Mouse (Mus musculus) midbrain, embryonic 10.5 days (tissue): ENCODE data around the gene Nckipsd. TPM values are rescaled to one million over a fixed set of nuclear protein-coding genes. Genes with fewer than 3 reads are reported as not detected.
A peak's percentile ranks its signal among the peaks of the same experiment; 100 is the strongest.

Experiments
- DNase-seq: peaks from one replicate; pipeline ENCODE4 v3.0.0-alpha.2; 2017; ENCODE audit warnings: low spot score
- H3K27ac ChIP-seq: fragments of 300-500 bp; sonication (generic); replicated peaks from 2 replicates; pipeline ENCODE4 v1.5.1; 2016; ENCODE audit warnings: mild to moderate bottlenecking
- H3K27me3 ChIP-seq: fragments of 300-500 bp; sonication (generic); 2 replicates; pipeline ENCODE4 v1.6.1; 2016; ENCODE audit warnings: low read depth, mild to moderate bottlenecking; ENCODE audit not compliant: poor library complexity, severe bottlenecking
- H3K36me3 ChIP-seq: fragments of 300-500 bp; sonication (generic); 2 replicates; pipeline ENCODE4 v1.6.1; 2016; ENCODE audit warnings: mild to moderate bottlenecking, moderate library complexity
- H3K4me1 ChIP-seq: fragments of 300-500 bp; sonication (generic); 2 replicates; pipeline ENCODE4 v1.6.1; 2016
- H3K4me3 ChIP-seq: fragments of 300-500 bp; sonication (generic); 2 replicates; pipeline ENCODE4 v1.5.1; 2016; ENCODE audit warnings: mild to moderate bottlenecking, moderate library complexity
- H3K9me3 ChIP-seq: fragments of 300-500 bp; sonication (generic); replicated peaks from 2 replicates; pipeline ENCODE4 v1.6.1; 2016; ENCODE audit warnings: mild to moderate bottlenecking
- WGBS: fragments of 180-500 bp; shearing (Covaris S2); methylation state at CpG from one replicate; pipeline ENCODE4 v1.1.7; 2016; 5-methylcytosine and 5-hydroxymethylcytosine counted together
- polyA plus RNA-seq: library from polyadenylated mRNA; unstranded; fragments of >200 nt; fragmentation: Nextera tagmentation; extraction: Ambion mirVana; gene quantifications from 2 replicates; pipeline ENCODE4 v1.2.1, GENCODE M21; 2016

Nckipsd gene
- polyA plus RNA-seq, 1 experiment from 2014 or later, result 17.3 TPM

GRCm38 (mm10) chr9:108806831-108807230 lies 1.3 kb upstream of the Nckipsd start:
- Histone ChIP-seq H3K27ac (no peak overlapping the region), H3K27me3 (peaks cover 6% of the 10 kb centered on the region; the same call in 1 of the 2 replicates), H3K36me3 (peaks cover 72% of the 10 kb centered on the region), H3K4me3 (no peak overlapping the region), H3K4me1 (peaks cover 17% of the 10 kb centered on the region), H3K9me3 (no peaks in the 10 kb centered on the region)
- no peak for DNase-seq
- WGBS, result 100% methylated on average over 1 of the region's 1 CpGs

- Histone ChIP-seq H3K4me3 (peak overlapping the region; percentile 68), H3K27ac (peak overlapping the region; percentile 84; the same call in 1 of the 2 replicates), H3K27me3 (peaks cover 6% of the 10 kb centered on the region; the same call in 1 of the 2 replicates), H3K36me3 (peaks cover 72% of the 10 kb centered on the region), H3K4me1 (peaks cover 17% of the 10 kb centered on the region), H3K9me3 (no peaks in the 10 kb centered on the region)
- DNase-seq, result no peak
- 74% methylated on average over 5 of the region's 5 CpGs for WGBS
These were observed 494 bp upstream of the Nckipsd start for GRCm38 (mm10) chr9:108807674-108808073.

GRCm38 (mm10) chr9:108809188-108809587 lies 1.0 kb downstream of the Nckipsd start:
- H3K4me1 ChIP-seq, result peaks cover 17% of the 10 kb centered on the region
- H3K9me3 ChIP-seq, result no peaks in the 10 kb centered on the region
- peaks cover 6% of the 10 kb centered on the region; the same call in 1 of the 2 replicates for H3K27me3 ChIP-seq
- DNase-seq, result no peak
- WGBS, result 69% methylated on average over 5 of the region's 5 CpGs
- peak overlapping the region; percentile 68 for H3K4me3 ChIP-seq
- H3K36me3 ChIP-seq, result peaks cover 71% of the 10 kb centered on the region
- H3K27ac ChIP-seq, result no peak overlapping the region

- 90% methylated on average over 6 of the region's 6 CpGs for WGBS
- H3K4me1 ChIP-seq, result peaks cover 17% of the 10 kb centered on the region
- H3K27me3 ChIP-seq, result peaks cover 6% of the 10 kb centered on the region; the same call in 1 of the 2 replicates
- DNase-seq, result no peak
- no peak overlapping the region for H3K4me3 ChIP-seq
- no peaks in the 10 kb centered on the region for H3K9me3 ChIP-seq
- H3K36me3 ChIP-seq, result peaks cover 71% of the 10 kb centered on the region
- no peak overlapping the region for H3K27ac ChIP-seq
These were observed 1.6 kb downstream of the Nckipsd start for GRCm38 (mm10) chr9:108809723-108810122.

GRCm38 (mm10) chr9:108810516-108810915 lies 2.3 kb downstream of the Nckipsd start:
- no peak for DNase-seq
- H3K36me3 ChIP-seq, result peaks cover 71% of the 10 kb centered on the region

GRCm38 (mm10) chr9:108815557-108815956 lies 7.4 kb downstream of the Nckipsd start:
- WGBS, result 93% methylated on average over 7 of the region's 7 CpGs
- H3K27ac ChIP-seq, result no peak overlapping the region
- no peak overlapping the region for H3K4me3 ChIP-seq
- no peaks in the 10 kb centered on the region for H3K27me3 ChIP-seq
- peaks cover 75% of the 10 kb centered on the region for H3K36me3 ChIP-seq
- no peaks in the 10 kb centered on the region for H3K9me3 ChIP-seq
- no peak for DNase-seq
- H3K4me1 ChIP-seq, result no peaks in the 10 kb centered on the region

More at GRCm38 (mm10) chr9:108810516-108810915, 2.3 kb downstream of the Nckipsd start:
- Histone ChIP-seq H3K27me3 (peaks cover 6% of the 10 kb centered on the region; the same call in 1 of the 2 replicates), H3K27ac (no peak overlapping the region), H3K4me1 (peaks cover 17% of the 10 kb centered on the region), H3K4me3 (no peak overlapping the region), H3K9me3 (no peaks in the 10 kb centered on the region)
- WGBS, result 85% methylated on average over 5 of the region's 5 CpGs

- Histone ChIP-seq H3K4me1 (peaks cover 8% of the 10 kb centered on the region), H3K27me3 (peaks cover 19% of the 10 kb centered on the region), H3K4me3 (no peak overlapping the region), H3K9me3 (no peaks in the 10 kb centered on the region), H3K36me3 (peaks cover 38% of the 10 kb centered on the region), H3K27ac (no peak overlapping the region)
- 61% methylated on average over 3 of the region's 3 CpGs for WGBS
- peak; percentile 59 for DNase-seq
These were observed 11.3 kb downstream of the Nckipsd start for GRCm38 (mm10) chr9:108819495-108819894.

GRCm38 (mm10) chr9:108820077-108820476 lies 11.9 kb downstream of the Nckipsd start:
- DNase-seq, result no peak
- WGBS, result 71% methylated on average over 5 of the region's 5 CpGs
- Histone ChIP-seq H3K9me3 (no peaks in the 10 kb centered on the region), H3K27ac (no peak overlapping the region), H3K36me3 (peaks cover 33% of the 10 kb centered on the region), H3K27me3 (peaks cover 25% of the 10 kb centered on the region), H3K4me1 (peaks cover 13% of the 10 kb centered on the region), H3K4me3 (no peak overlapping the region)

- peaks cover 18% of the 10 kb centered on the region; the same call in 1 of the 2 replicates for H3K36me3 ChIP-seq
- no peaks in the 10 kb centered on the region for H3K9me3 ChIP-seq
- peak overlapping the region; percentile 64 for H3K27ac ChIP-seq
- 6% methylated on average over 25 of the region's 25 CpGs for WGBS
- peaks cover 66% of the 10 kb centered on the region for H3K27me3 ChIP-seq
- peak; percentile 29 for DNase-seq
- peaks cover 43% of the 10 kb centered on the region for H3K4me1 ChIP-seq
- H3K4me3 ChIP-seq, result peak overlapping the region; percentile 68
These were observed 16.0 kb downstream of the Nckipsd start for GRCm38 (mm10) chr9:108824144-108824685.

GRCm38 (mm10) chr9:108824755-108825413 lies 16.7 kb downstream of the Nckipsd start:
- Histone ChIP-seq H3K27me3 (peaks cover 73% of the 10 kb centered on the region), H3K9me3 (no peaks in the 10 kb centered on the region), H3K4me3 (peak overlapping the region; percentile 68), H3K36me3 (peaks cover 24% of the 10 kb centered on the region; the same call in 1 of the 2 replicates), H3K4me1 (peaks cover 43% of the 10 kb centered on the region), H3K27ac (peak overlapping the region; percentile 82)
- WGBS, result under 1% methylated on average over 31 of the region's 31 CpGs
- DNase-seq, result peak; percentile 77

GRCm38 (mm10) chr9:108825820-108826699 lies 17.9 kb downstream of the Nckipsd start, which contains the start of gene Celsr3:
TSS of gene Celsr3 (plus strand) at chr9:108826320.
- Histone ChIP-seq H3K36me3 (peaks cover 29% of the 10 kb centered on the region; the same call in 1 of the 2 replicates), H3K9me3 (no peaks in the 10 kb centered on the region), H3K27ac (peak within 1 kb of the TSS; percentile 82), H3K4me3 (peak within 1 kb of the TSS; percentile 68), H3K27me3 (peaks cover 84% of the 10 kb centered on the region), H3K4me1 (peaks cover 46% of the 10 kb centered on the region)
- DNase-seq, result peak; percentile 89
- 2% methylated on average over 69 of the region's 70 CpGs for WGBS

- H3K36me3 ChIP-seq, result peaks cover 29% of the 10 kb centered on the region; the same call in 1 of the 2 replicates
- 2% methylated on average over 39 of the region's 39 CpGs for WGBS
- DNase-seq, result peak; percentile 84
- no peaks in the 10 kb centered on the region for H3K9me3 ChIP-seq
- H3K4me1 ChIP-seq, result peaks cover 53% of the 10 kb centered on the region
- peak overlapping the region; percentile 82 for H3K27ac ChIP-seq
- peaks cover 92% of the 10 kb centered on the region for H3K27me3 ChIP-seq
- H3K4me3 ChIP-seq, result peak overlapping the region; percentile 68
These were observed 18.7 kb downstream of the Nckipsd start for GRCm38 (mm10) chr9:108826700-108827340.
